Mouse (Mus musculus): Measurements from ENCODE around the gene Kif28.

The Kif28 gene

GRCm38 (mm10) chr1:179745171-179745570, at the start of gene Kif28:
Kif28 (minus strand) TSS chr1:179745271.
- no peaks in the 10 kb centered on the region for H3K27me3 ChIP-seq (ENCODE audit: control insufficient read depth, insufficient read depth, low read length, poor library complexity, severe bottlenecking)
- DNase-seq (ENCODE audit: low read depth, low spot score), result no peak

GRCm38 (mm10) chr1:179787281-179787680, 42.2 kb upstream of the Kif28 start:
- Histone ChIP-seq H3K27me3 (ENCODE audit: control insufficient read depth, insufficient read depth, low read length, poor library complexity, severe bottlenecking) (no peaks in the 10 kb centered on the region), H3K36me3 (ENCODE audit: control insufficient read depth, insufficient read depth, low read length, poor library complexity, severe bottlenecking) (peaks cover 14% of the 10 kb centered on the region; the same call in 1 of the 2 replicates)
- peak; percentile 68 for DNase-seq (ENCODE audit: low read depth, low spot score)

More at GRCm38 (mm10) chr1:179745171-179745570, at the start of gene Kif28:
- peaks cover 14% of the 10 kb centered on the region for H3K36me3 ChIP-seq (ENCODE audit: control insufficient read depth, insufficient read depth, low read length, poor library complexity, severe bottlenecking)

GRCm38 (mm10) chr1:179785502-179785901, 40.4 kb upstream of the Kif28 start:
- H3K36me3 ChIP-seq (ENCODE audit: control insufficient read depth, insufficient read depth, low read length, poor library complexity, severe bottlenecking), result peaks cover 10% of the 10 kb centered on the region; the same call in 1 of the 2 replicates
- DNase-seq (ENCODE audit: low read depth, low spot score), result peak; percentile 27
- H3K27me3 ChIP-seq (ENCODE audit: control insufficient read depth, insufficient read depth, low read length, poor library complexity, severe bottlenecking), result no peaks in the 10 kb centered on the region

GRCm38 (mm10) chr1:179784098-179784497, 39.0 kb upstream of the Kif28 start:
- peak; percentile 73 for DNase-seq (ENCODE audit: low read depth, low spot score)
- peaks cover 3% of the 10 kb centered on the region; the same call in 1 of the 2 replicates for H3K36me3 ChIP-seq (ENCODE audit: control insufficient read depth, insufficient read depth, low read length, poor library complexity, severe bottlenecking)
- no peaks in the 10 kb centered on the region for H3K27me3 ChIP-seq (ENCODE audit: control insufficient read depth, insufficient read depth, low read length, poor library complexity, severe bottlenecking)

- no peak for DNase-seq (ENCODE audit: low read depth, low spot score)
- H3K36me3 ChIP-seq (ENCODE audit: control insufficient read depth, insufficient read depth, low read length, poor library complexity, severe bottlenecking), result peaks cover 14% of the 10 kb centered on the region
- no peaks in the 10 kb centered on the region for H3K27me3 ChIP-seq (ENCODE audit: control insufficient read depth, insufficient read depth, low read length, poor library complexity, severe bottlenecking)
Observed at GRCm38 (mm10) chr1:179776831-179777230, 31.8 kb upstream of the Kif28 start.

GRCm38 (mm10) chr1:179760553-179760952, 15.5 kb upstream of the Kif28 start:
- Histone ChIP-seq H3K36me3 (ENCODE audit: control insufficient read depth, insufficient read depth, low read length, poor library complexity, severe bottlenecking) (peaks cover 27% of the 10 kb centered on the region), H3K27me3 (ENCODE audit: control insufficient read depth, insufficient read depth, low read length, poor library complexity, severe bottlenecking) (no peaks in the 10 kb centered on the region)
- DNase-seq (ENCODE audit: low read depth, low spot score), result no peak

GRCm38 (mm10) chr1:179760086-179760485, 15.0 kb upstream of the Kif28 start:
- peaks cover 29% of the 10 kb centered on the region for H3K36me3 ChIP-seq (ENCODE audit: control insufficient read depth, insufficient read depth, low read length, poor library complexity, severe bottlenecking)
- H3K27me3 ChIP-seq (ENCODE audit: control insufficient read depth, insufficient read depth, low read length, poor library complexity, severe bottlenecking), result no peaks in the 10 kb centered on the region
- no peak for DNase-seq (ENCODE audit: low read depth, low spot score)

- Histone ChIP-seq H3K36me3 (ENCODE audit: control insufficient read depth, insufficient read depth, low read length, poor library complexity, severe bottlenecking) (peaks cover 25% of the 10 kb centered on the region), H3K27me3 (ENCODE audit: control insufficient read depth, insufficient read depth, low read length, poor library complexity, severe bottlenecking) (no peaks in the 10 kb centered on the region)
- DNase-seq (ENCODE audit: low read depth, low spot score), result no peak
Observed at GRCm38 (mm10) chr1:179756477-179756876, 11.4 kb upstream of the Kif28 start.

GRCm38 (mm10) chr1:179753006-179753405, 7.9 kb upstream of the Kif28 start:
- Histone ChIP-seq H3K36me3 (ENCODE audit: control insufficient read depth, insufficient read depth, low read length, poor library complexity, severe bottlenecking) (peaks cover 27% of the 10 kb centered on the region), H3K27me3 (ENCODE audit: control insufficient read depth, insufficient read depth, low read length, poor library complexity, severe bottlenecking) (no peaks in the 10 kb centered on the region; the same call in 1 of the 2 replicates)
- DNase-seq (ENCODE audit: low read depth, low spot score), result no peak

GRCm38 (mm10) chr1:179752276-179752675, 7.2 kb upstream of the Kif28 start:
- Histone ChIP-seq H3K36me3 (ENCODE audit: control insufficient read depth, insufficient read depth, low read length, poor library complexity, severe bottlenecking) (peaks cover 25% of the 10 kb centered on the region), H3K27me3 (ENCODE audit: control insufficient read depth, insufficient read depth, low read length, poor library complexity, severe bottlenecking) (no peaks in the 10 kb centered on the region; the same call in 1 of the 2 replicates)
- DNase-seq (ENCODE audit: low read depth, low spot score), result no peak

- Histone ChIP-seq H3K27me3 (ENCODE audit: control insufficient read depth, insufficient read depth, low read length, poor library complexity, severe bottlenecking) (no peaks in the 10 kb centered on the region), H3K36me3 (ENCODE audit: control insufficient read depth, insufficient read depth, low read length, poor library complexity, severe bottlenecking) (peaks cover 8% of the 10 kb centered on the region)
- DNase-seq (ENCODE audit: low read depth, low spot score), result no peak
Observed at GRCm38 (mm10) chr1:179743593-179744193, 1.4 kb downstream of the Kif28 start.

GRCm38 (mm10) chr1:179736483-179736882, 8.6 kb downstream of the Kif28 start:
- DNase-seq (ENCODE audit: low read depth, low spot score), result no peak
- Histone ChIP-seq H3K27me3 (ENCODE audit: control insufficient read depth, insufficient read depth, low read length, poor library complexity, severe bottlenecking) (no peaks in the 10 kb centered on the region), H3K36me3 (ENCODE audit: control insufficient read depth, insufficient read depth, low read length, poor library complexity, severe bottlenecking) (no peaks in the 10 kb centered on the region)

GRCm38 (mm10) chr1:179734500-179735474, 10.3 kb downstream of the Kif28 start:
- DNase-seq (ENCODE audit: low read depth, low spot score), result peak; percentile 60
- no peaks in the 10 kb centered on the region for H3K36me3 ChIP-seq (ENCODE audit: control insufficient read depth, insufficient read depth, low read length, poor library complexity, severe bottlenecking)
- no peaks in the 10 kb centered on the region for H3K27me3 ChIP-seq (ENCODE audit: control insufficient read depth, insufficient read depth, low read length, poor library complexity, severe bottlenecking)

GRCm38 (mm10) chr1:179731391-179731790, 13.7 kb downstream of the Kif28 start:
- H3K27me3 ChIP-seq (ENCODE audit: control insufficient read depth, insufficient read depth, low read length, poor library complexity, severe bottlenecking), result no peaks in the 10 kb centered on the region
- H3K36me3 ChIP-seq (ENCODE audit: control insufficient read depth, insufficient read depth, low read length, poor library complexity, severe bottlenecking), result no peaks in the 10 kb centered on the region
- DNase-seq (ENCODE audit: low read depth, low spot score), result no peak

- Histone ChIP-seq H3K36me3 (ENCODE audit: control insufficient read depth, insufficient read depth, low read length, poor library complexity, severe bottlenecking) (no peaks in the 10 kb centered on the region), H3K27me3 (ENCODE audit: control insufficient read depth, insufficient read depth, low read length, poor library complexity, severe bottlenecking) (no peaks in the 10 kb centered on the region)
- DNase-seq (ENCODE audit: low read depth, low spot score), result no peak
Observed at GRCm38 (mm10) chr1:179728661-179729060, 16.4 kb downstream of the Kif28 start.

Measured in splenic B cell, adult 2 months (primary cell).